ENCODE assay signal across 8 mouse cellular contexts in genomic region chr17:25832436-25833290, GRCm38 (mm10). TPM values are rescaled to one million over a fixed set of nuclear protein-coding genes. Genes with fewer than 3 reads are reported as not detected.
DNase-seq lines count a peak whose midpoint lies in the region; ATAC-seq lines count a peak whose summit lies in the region.

No protein-coding gene starts in this region.

- peak; percentile 90 for ATAC-seq in embryonic facial prominence, embryonic 14.5 days (ENCODE audit: low read depth)
- ATAC-seq in kidney, embryonic 14.5 days (ENCODE audit: low FRiP score, low TSS enrichment) = peak; percentile 91
- peak; percentile 91 for ATAC-seq in limb, embryonic 15.5 days (ENCODE audit: insufficient number of reproducible peaks, low FRiP score, low TSS enrichment, low read depth)

- H3K9me3 ChIP-seq in embryonic facial prominence, embryonic 14.5 days (ENCODE audit: control insufficient read depth, low read length) = no peaks in the 10 kb centered on the region
- H3K9me3 ChIP-seq in kidney, embryonic 14.5 days (ENCODE audit: control insufficient read depth, low read length) = no peaks in the 10 kb centered on the region
- H3K9me3 ChIP-seq in limb, embryonic 15.5 days = no peaks in the 10 kb centered on the region

- peaks cover 43% of the 10 kb centered on the region for H3K4me1 ChIP-seq in embryonic facial prominence, embryonic 14.5 days (ENCODE audit: control insufficient read depth, insufficient read depth, low read length)
- H3K4me1 ChIP-seq in kidney, embryonic 14.5 days (ENCODE audit: control insufficient read depth, insufficient read depth, low read length) = peaks cover 62% of the 10 kb centered on the region
- H3K4me1 ChIP-seq in limb, embryonic 15.5 days = peaks cover 78% of the 10 kb centered on the region

- H3K9ac ChIP-seq in embryonic facial prominence, embryonic 14.5 days (ENCODE audit: low read depth, low read length) = peak overlapping the region; percentile 90
- H3K9ac ChIP-seq in kidney, embryonic 14.5 days (ENCODE audit: low read depth, low read length) = peak overlapping the region; percentile 93
- H3K9ac ChIP-seq in limb, embryonic 15.5 days = peak overlapping the region; percentile 81

- H3K4me2 ChIP-seq in embryonic facial prominence, embryonic 14.5 days (ENCODE audit: low read depth, low read length) = peak overlapping the region; percentile 86
- peak overlapping the region; percentile 95 for H3K4me2 ChIP-seq in kidney, embryonic 14.5 days (replicated peaks; ENCODE audit: low read depth, low read length)
- peak overlapping the region; percentile 86 for H3K4me2 ChIP-seq in limb, embryonic 15.5 days

- peaks cover 28% of the 10 kb centered on the region for H3K36me3 ChIP-seq in embryonic facial prominence, embryonic 14.5 days (ENCODE audit: control insufficient read depth, insufficient read depth, low read length)
- peaks cover 41% of the 10 kb centered on the region for H3K36me3 ChIP-seq in kidney, embryonic 14.5 days (ENCODE audit: control insufficient read depth, insufficient read depth, low read length)
- H3K36me3 ChIP-seq in limb, embryonic 15.5 days = peaks cover 27% of the 10 kb centered on the region

- no peaks in the 10 kb centered on the region for H3K27me3 ChIP-seq in embryonic facial prominence, embryonic 14.5 days (replicated peaks; ENCODE audit: control insufficient read depth, insufficient read depth, low read length)
- no peaks in the 10 kb centered on the region for H3K27me3 ChIP-seq in kidney, embryonic 14.5 days (ENCODE audit: control insufficient read depth, insufficient read depth, low read length)
- H3K27me3 ChIP-seq in limb, embryonic 15.5 days = no peaks in the 10 kb centered on the region

- peak overlapping the region; percentile 96 for H3K27ac ChIP-seq in embryonic facial prominence, embryonic 14.5 days (replicated peaks; ENCODE audit: low read depth, low read length)
- H3K27ac ChIP-seq in kidney, embryonic 14.5 days (ENCODE audit: low read depth, low read length) = peak overlapping the region; percentile 98
- H3K27ac ChIP-seq in limb, embryonic 15.5 days = peak overlapping the region; percentile 97

- WGBS in embryonic facial prominence, embryonic 14.5 days = under 1% methylated on average over 53 of the region's 77 CpGs
- under 1% methylated on average over 55 of the region's 77 CpGs for WGBS in kidney, embryonic 14.5 days
- under 1% methylated on average over 72 of the region's 77 CpGs for WGBS in limb, embryonic 15.5 days

- peak; percentile 100 for DNase-seq in 3T3-L1 (ENCODE audit: low read depth, low spot score)
- peak; percentile 97 to 99 for DNase-seq in adrenal gland, postnatal 4 days (ENCODE audit: low spot score in 2 of 2)
- peak; percentile 100 for DNase-seq in embryonic facial prominence, embryonic 14.5 days (ENCODE audit: low spot score)
- peak; percentile 99 for DNase-seq in heart, adult 9 months (ENCODE audit: low spot score in 2 of 2)
- DNase-seq in monocyte, adult 2 months (ENCODE audit: low read depth in 1 of 2, low spot score in 2 of 2) = peak; percentile 94 to 98
- DNase-seq in spleen, postnatal 36 days (ENCODE audit: low spot score in 2 of 2) = peak; percentile 99

- peak overlapping the region; percentile 87 for H3K4me3 ChIP-seq in embryonic facial prominence, embryonic 14.5 days (ENCODE audit: low read depth, low read length)
- peak overlapping the region; percentile 89 for H3K4me3 ChIP-seq in kidney, embryonic 14.5 days (ENCODE audit: low read length)
- H3K4me3 ChIP-seq in limb, embryonic 15.5 days = peak overlapping the region; percentile 77

RNA-seq across cellular contexts. Expression of gene Stub1, which starts 0.5 kb away (rescaled TPM):
- total RNA-seq in adrenal gland, postnatal 4 days (2021) = 100 to 1,000 TPM; 210 to 213 TPM
- 314 and 351 TPM in 2 replicates for polyA plus RNA-seq in embryonic facial prominence, embryonic 14.5 days (2014; fragmentation: Nextera tagmentation; extraction: Ambion mirVana)
- polyA plus RNA-seq in kidney, embryonic 14.5 days (2014; fragmentation: Nextera tagmentation; extraction: Ambion mirVana) = 350 and 425 TPM in 2 replicates
- 346 and 387 TPM in 2 replicates for polyA plus RNA-seq in limb, embryonic 15.5 days (2015; fragmentation: Nextera tagmentation; extraction: Ambion mirVana)

RNA-seq across cellular contexts. Expression of gene Jmjd8, which starts 4.0 kb away (rescaled TPM):
- 10 to 100 TPM; 72.9 to 81.8 TPM for total RNA-seq in adrenal gland, postnatal 4 days (2021)
- 35.2 and 36.2 TPM in 2 replicates for polyA plus RNA-seq in embryonic facial prominence, embryonic 14.5 days (2014; fragmentation: Nextera tagmentation; extraction: Ambion mirVana)
- 45.7 and 47.0 TPM in 2 replicates for polyA plus RNA-seq in kidney, embryonic 14.5 days (2014; fragmentation: Nextera tagmentation; extraction: Ambion mirVana)
- 47.2 and 48.9 TPM in 2 replicates for polyA plus RNA-seq in limb, embryonic 15.5 days (2015; fragmentation: Nextera tagmentation; extraction: Ambion mirVana)

RNA-seq across cellular contexts. Expression of gene Rhbdl1, which starts 4.4 kb away (rescaled TPM):
- total RNA-seq in adrenal gland, postnatal 4 days (2021) = 10 to 100 TPM; 19.3 to 21.4 TPM
- polyA plus RNA-seq in embryonic facial prominence, embryonic 14.5 days (2014; fragmentation: Nextera tagmentation; extraction: Ambion mirVana) = 2.8 and 3.3 TPM in 2 replicates
- 2.0 and 2.5 TPM in 2 replicates for polyA plus RNA-seq in kidney, embryonic 14.5 days (2014; fragmentation: Nextera tagmentation; extraction: Ambion mirVana)
- polyA plus RNA-seq in limb, embryonic 15.5 days (2015; fragmentation: Nextera tagmentation; extraction: Ambion mirVana) = 1.8 and 2.6 TPM in 2 replicates

RNA-seq across cellular contexts. Expression of gene Gm20683, which starts 8.9 kb away (rescaled TPM):
- 10 to 100 TPM; 13.2 to 15.5 TPM for total RNA-seq in adrenal gland, postnatal 4 days (2021)
- 1.4 and 1.6 TPM in 2 replicates for polyA plus RNA-seq in embryonic facial prominence, embryonic 14.5 days (2014; fragmentation: Nextera tagmentation; extraction: Ambion mirVana)
- 1.7 and 2.6 TPM in 2 replicates for polyA plus RNA-seq in kidney, embryonic 14.5 days (2014; fragmentation: Nextera tagmentation; extraction: Ambion mirVana)
- 1.8 and 2.6 TPM in 2 replicates for polyA plus RNA-seq in limb, embryonic 15.5 days (2015; fragmentation: Nextera tagmentation; extraction: Ambion mirVana)

RNA-seq across cellular contexts. Expression of gene Wdr24, which starts 9.2 kb away (rescaled TPM):
- 10 to 100 TPM; 27.8 to 31.0 TPM for total RNA-seq in adrenal gland, postnatal 4 days (2021)
- polyA plus RNA-seq in embryonic facial prominence, embryonic 14.5 days (2014; fragmentation: Nextera tagmentation; extraction: Ambion mirVana) = 22.9 and 25.5 TPM in 2 replicates
- polyA plus RNA-seq in kidney, embryonic 14.5 days (2014; fragmentation: Nextera tagmentation; extraction: Ambion mirVana) = 21.4 and 32.0 TPM in 2 replicates
- 24.6 and 26.5 TPM in 2 replicates for polyA plus RNA-seq in limb, embryonic 15.5 days (2015; fragmentation: Nextera tagmentation; extraction: Ambion mirVana)

Comparison
In these comparisons a context has a peak if more than half of its experiments do, and no peak if none do; other contexts are left out.
1. Peak in every context shown above with its lines: DNase-seq, ATAC-seq, H3K4me3 ChIP-seq and H3K27ac ChIP-seq.